Mouse (Mus musculus): ENCODE results near the gene Vti1b. TPM values are rescaled to one million over a fixed set of nuclear protein-coding genes. Genes with fewer than 3 reads are reported as not detected.
A peak's percentile ranks its signal among the peaks of the same experiment; 100 is the strongest.
"Not testable (repeated sequence)": the region's sequence is repeated elsewhere in the genome, so short reads cannot be mapped to it uniquely, and the experiment has no call there.

The Vti1b gene
- total RNA-seq (2021), result 10 to 100 TPM; 62.2 to 67.2 TPM
- long read RNA-seq, experiment 1, transcript Vti1b-201 (6 exons, 1,490 nt), result major isoform, 27 of 40 reads
- long read RNA-seq, experiment 1, partial matches to known transcripts, result 2 of 40 reads
- long read RNA-seq, experiment 1, other reads (novel, unspliced or antisense), result 10 of 40 reads
- long read RNA-seq, experiment 2, transcript Vti1b-201 (6 exons, 1,490 nt), result major isoform, 47 of 75 reads
- long read RNA-seq, experiment 2, partial matches to known transcripts, result 3 of 75 reads
- long read RNA-seq, experiment 2, other reads (novel, unspliced or antisense), result 22 of 75 reads

DNA sequence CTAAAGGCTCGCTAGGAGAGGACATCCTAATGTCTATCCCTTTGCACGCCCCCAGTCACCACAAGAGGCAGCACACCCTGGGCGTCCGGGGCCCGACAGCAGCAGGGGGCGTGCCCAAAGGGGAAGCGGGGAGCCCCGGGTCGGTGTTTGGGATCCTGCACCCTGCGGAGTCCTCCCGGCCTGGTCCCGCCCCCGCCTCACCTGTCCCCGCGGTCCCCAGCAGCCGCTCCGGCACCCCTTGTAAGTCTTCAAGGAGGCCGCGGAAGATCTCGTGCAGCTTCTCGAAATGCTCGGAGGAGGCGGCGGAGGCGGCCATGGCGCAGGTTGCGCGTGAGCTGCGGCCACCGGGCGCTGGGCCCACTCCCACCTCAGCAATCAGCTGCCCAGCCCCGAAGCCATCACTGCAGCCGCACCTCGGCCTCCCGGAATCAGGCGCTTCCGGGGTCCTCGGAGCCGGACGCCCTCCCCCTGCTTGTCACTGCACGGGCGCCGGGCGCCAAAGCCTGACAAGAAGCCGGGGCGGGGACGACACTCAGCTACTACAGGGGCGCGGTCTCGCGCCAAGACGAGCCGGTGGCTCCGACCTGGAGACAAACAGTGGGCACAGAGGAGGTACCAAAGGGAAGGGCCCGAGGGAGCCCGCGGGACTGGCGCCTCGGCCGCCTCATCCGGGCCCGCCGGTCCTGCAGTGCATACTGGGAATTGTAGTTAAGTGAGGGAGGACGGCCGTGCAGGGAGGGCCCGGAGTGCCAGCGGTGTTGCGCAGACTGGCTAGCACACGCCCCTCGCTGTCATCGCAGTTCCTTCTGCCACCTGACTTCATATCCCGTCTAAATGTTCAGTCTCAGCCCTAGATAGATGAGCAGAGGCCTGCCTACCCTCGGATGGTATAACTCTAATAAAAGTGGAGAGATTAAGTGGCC lies at the start of gene Vti1b:
TSS of gene Vti1b (minus strand) at position 649 of the 923 bp plus-strand sequence.
- DNase-seq (ENCODE audit: low spot score in 2 of 2), result peak; percentile 74 to 83

- no peak for DNase-seq (ENCODE audit: low spot score in 2 of 2)
Observed at GRCm38 (mm10) chr12:79217511-79217910, 45.0 kb upstream of the Vti1b start.

- no peak for DNase-seq (ENCODE audit: low spot score in 2 of 2)
Observed at GRCm38 (mm10) chr12:79211447-79211846, 39.0 kb upstream of the Vti1b start.

DNA sequence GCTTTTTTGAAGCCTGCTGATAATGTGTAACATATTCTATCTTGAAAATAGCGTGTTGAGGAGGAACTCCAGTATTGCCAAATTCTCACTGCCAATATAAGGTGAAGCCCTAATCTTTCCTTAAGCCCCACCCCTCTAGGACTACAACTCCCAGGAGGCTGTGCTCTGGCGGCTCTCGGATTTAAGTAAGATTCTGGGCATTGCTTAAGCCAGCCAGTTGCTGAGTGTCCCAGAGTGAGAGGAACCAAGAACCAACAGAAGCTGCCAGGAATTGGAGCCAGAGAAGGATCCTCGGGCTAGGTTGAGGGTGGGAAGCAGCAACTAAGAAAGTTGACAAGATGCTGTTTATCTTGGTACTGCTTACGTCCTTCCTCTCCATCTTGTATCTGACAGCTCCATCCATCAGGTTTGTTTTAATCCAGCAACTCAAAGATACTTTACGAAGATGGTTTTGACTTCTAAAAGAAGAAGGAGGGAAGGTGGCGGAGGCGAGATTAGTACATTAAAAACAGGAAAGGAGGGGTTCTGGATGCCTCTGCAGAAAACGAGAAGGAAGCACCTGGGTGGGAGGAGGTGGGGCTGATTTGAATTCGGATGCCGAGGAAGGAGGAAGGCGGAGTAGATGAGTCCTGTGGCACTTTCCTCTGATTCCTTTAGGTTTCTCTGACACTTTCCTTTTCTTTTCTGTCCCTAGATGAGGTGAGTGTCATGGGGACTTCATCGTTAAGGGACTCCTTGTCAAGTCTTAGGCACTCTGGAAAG lies 36.4 kb upstream of the Vti1b start, which contains the start of gene Rdh12:
TSS of gene Rdh12 (plus strand) at position 212 of the 762 bp plus-strand sequence.
- DNase-seq (ENCODE audit: low spot score in 2 of 2), result no peak

GRCm38 (mm10) chr12:79201882-79202281 lies 29.4 kb upstream of the Vti1b start:
- no peak for DNase-seq (ENCODE audit: low spot score in 2 of 2)

GRCm38 (mm10) chr12:79197105-79197504 lies 24.6 kb upstream of the Vti1b start:
- DNase-seq (ENCODE audit: low spot score in 2 of 2), result no peak

- peak; percentile 24 to 54 for DNase-seq (ENCODE audit: low spot score in 2 of 2)
Observed at GRCm38 (mm10) chr12:79193441-79193840, 21.0 kb upstream of the Vti1b start.

GRCm38 (mm10) chr12:79192193-79192592 lies 19.7 kb upstream of the Vti1b start, which contains the start of gene Rdh11:
TSS of gene Rdh11 (minus strand) at chr12:79192293.
- no peak for DNase-seq (ENCODE audit: low spot score in 2 of 2)

DNA sequence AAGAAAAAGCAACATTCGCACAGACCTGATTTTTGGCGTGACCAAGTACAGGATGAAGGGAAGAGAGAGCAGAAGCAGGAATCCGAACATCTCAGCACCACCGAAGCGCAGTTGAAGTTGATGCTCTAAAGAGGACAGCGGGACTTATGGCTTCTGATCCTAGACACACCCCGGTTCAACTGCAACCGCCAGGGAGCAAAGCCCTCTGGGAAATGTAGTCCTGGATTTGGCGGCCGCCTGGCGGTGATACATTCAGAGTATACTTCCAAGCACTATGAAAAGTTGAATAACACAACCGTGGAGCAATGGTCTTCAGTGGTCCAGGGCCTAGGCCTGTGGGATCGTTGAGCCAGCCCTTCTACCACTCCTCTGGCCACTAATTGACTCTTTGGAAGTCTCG lies 19.2 kb upstream of the Vti1b start:
- DNase-seq (ENCODE audit: low spot score in 2 of 2), result peak; percentile 13 to 47

DNA sequence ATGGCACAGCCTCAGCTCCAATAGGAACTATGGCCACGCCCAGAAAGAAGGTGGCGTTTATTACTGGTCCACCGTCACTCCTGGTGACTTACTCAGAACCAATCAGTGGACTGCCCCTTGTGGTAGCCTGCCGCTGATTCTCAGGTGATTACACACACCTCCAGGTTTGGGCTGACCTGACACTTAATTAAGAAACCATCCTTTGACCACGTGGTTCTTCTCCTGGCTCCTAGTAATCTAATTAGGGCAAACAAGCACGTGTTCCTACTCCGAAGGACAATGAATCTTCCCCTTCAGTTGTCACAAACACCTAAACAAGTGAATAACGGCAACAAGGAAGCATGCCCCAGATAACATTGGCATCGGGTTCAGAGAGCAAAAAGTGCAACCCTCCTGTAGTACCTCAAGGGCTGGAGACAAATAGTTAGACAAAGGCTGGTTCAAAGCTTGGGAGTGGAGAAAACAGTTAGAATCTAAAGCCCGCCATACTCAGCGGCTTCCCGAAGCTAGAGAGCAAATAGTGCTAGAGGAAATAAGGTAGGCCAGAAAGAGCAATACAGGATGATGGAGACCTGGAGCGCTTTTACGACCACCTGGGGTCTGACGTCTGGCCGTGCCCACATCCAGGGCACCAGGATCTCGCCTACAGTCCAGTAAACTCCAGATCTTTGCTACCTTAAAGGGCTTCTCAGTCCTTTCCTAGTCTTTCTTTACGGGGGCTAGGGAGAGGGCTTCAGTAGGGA lies 18.6 kb upstream of the Vti1b start:
- peak in 1 of 2 experiments; percentile 19 for DNase-seq (ENCODE audit: low spot score in 2 of 2)

DNA sequence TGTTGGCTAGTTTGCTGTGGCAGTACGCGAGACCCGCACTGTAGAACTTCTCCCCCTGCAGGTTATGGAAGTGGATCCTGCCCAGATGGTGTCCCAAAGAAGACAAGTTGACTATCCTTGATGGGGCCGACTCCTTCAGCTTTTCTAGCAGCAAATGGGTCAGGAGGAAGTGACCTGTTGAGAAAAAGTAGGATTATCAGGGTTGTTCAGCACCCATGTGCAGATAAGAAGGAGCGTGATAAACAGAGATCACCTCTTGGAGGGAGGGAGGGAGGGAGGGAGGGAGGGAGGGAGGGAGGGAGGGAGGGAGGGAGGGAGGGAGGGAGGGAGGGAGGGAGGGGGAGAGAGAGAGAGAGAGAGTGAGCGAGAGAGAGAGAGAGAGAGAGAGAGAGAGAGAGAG lies 12.7 kb upstream of the Vti1b start:
- DNase-seq (ENCODE audit: low spot score in 2 of 2), result not testable (repeated sequence)

DNA sequence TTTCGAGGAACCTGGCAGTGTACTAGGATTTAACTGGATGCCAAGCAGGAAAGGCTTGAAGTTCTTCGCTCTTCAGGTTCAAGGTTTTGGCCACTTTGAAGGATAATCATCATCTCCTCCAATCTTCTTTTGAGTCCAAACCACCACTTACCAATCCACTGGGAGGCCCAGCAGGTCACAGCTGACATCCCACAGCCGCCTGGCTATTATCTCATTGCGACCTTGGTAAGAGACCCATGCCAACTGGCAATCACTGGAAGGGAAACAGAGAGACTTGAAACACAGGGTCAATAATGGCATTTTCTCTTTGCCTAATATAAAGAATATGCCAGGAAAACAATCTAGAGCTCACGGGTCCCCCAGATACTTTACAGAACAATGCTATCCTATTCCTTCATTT lies 3.5 kb upstream of the Vti1b start:
- no peak for DNase-seq (ENCODE audit: low spot score in 2 of 2)

DNA sequence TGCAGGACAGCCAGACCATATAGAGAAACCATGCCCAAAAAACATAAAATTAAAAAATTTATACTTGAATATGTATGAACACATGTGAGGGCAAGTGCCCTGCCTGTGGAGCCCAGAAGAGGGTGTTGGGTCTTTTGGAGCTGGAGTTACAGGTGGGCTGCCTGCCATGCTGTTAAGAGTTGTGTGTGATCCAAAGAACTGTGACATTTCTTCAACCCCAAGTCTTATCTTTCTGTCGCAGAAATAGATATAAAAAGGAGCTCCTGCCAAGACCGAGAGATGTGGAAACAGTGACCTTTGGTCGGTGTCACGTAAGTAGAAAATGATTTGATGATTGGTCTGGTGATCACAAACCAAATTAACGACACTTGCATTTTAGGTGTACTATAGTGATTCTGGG lies 1.3 kb upstream of the Vti1b start:
- no peak for DNase-seq (ENCODE audit: low spot score in 2 of 2)

DNA sequence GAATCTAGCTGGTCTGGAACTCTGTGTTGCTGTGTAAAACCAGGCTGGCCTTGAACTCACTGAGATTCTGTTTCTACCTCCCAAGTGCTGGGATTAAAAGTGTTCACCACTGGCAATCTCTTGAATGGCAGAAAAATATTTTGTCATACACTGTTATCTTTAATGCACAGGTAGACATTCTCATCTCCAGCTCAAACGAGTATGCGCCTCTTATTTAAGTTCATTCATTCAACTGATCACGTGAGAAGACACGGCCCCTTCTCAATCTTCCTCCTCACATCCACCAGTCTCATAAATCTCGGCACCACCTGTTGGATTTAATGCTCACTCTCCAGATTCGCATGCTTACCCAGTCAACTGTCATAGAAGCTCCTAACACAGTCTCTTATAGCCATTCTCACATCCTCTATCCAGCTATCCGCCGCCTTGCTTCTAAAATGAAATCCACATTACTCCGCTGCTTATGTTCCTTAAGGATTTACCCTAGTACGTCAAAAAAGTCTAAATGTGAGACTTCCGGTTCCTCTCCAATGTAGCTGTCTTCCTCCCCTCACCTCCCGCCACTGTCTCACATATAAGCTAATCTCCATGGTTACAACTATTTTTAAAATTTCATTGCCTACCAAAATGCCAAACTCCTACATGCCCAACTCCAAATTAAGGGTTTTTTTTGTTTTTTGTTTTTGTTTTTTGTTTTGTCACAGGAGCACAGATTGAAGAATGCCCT lies 1.0 kb downstream of the Vti1b start:
- no peak for DNase-seq (ENCODE audit: low spot score in 2 of 2)

GRCm38 (mm10) chr12:79170421-79170820 lies 2.0 kb downstream of the Vti1b start:
- DNase-seq (ENCODE audit: low spot score in 2 of 2), result no peak

DNA sequence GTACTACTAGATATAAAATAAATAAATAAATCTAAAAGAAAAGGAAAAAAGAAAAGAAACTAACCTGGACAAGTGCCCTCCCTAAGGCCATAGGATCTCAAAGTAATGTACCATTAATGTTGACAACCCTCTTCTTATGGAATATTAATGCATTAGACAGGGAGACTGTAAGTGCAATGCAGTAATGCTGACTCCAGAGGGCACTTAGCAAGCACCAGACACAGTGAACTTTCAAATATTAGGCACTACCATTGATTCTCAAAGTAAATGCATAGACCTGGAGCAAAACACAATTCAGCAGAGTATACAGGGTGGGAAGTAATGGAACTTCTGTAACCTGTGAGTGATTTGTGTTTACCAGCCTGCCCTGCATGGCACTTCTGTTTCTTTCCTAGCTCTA lies 3.3 kb downstream of the Vti1b start:
- no peak for DNase-seq (ENCODE audit: low spot score in 2 of 2)

DNA sequence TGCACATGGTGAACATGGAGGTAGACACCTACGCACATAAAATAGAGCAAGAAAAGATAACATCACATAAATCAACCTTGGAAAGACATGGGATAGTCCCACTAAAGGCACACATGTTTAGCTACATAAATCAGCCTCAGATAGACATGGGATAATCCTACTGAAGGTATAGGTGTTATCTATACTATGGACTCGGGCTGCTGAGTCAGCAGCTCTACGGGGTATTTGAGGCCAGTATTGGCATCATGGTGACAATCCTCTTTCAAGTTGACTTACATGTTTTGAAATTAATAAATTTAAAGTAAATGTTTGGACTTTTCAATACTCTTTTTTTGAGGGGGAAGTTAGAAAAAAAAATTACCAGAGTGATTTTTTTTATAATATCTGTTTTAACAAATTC lies 9.6 kb downstream of the Vti1b start:
- no peak for DNase-seq (ENCODE audit: low spot score in 2 of 2)

DNA sequence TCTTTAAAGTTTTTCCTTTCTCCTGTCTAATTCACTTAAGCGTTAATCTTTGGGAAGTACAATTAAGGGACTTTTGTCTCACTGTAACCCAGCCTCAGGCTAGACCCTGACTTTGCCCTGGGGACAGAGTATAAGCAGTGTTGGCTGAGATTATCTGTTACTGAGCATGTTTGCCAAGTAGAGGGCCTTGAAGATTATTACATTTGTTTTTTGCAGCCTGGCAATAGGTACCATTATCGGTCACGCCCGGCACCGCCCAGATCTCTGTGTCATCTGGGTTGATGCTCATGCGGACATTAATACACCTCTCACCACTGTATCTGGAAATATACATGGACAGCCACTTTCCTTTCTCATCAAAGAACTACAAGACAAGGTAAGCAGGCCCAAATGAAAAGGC lies 22.8 kb downstream of the Vti1b start:
- no peak for DNase-seq (ENCODE audit: low spot score in 2 of 2)

GRCm38 (mm10) chr12:79141384-79141783 lies 31.1 kb downstream of the Vti1b start:
- no peak for DNase-seq (ENCODE audit: low spot score in 2 of 2)

DNA sequence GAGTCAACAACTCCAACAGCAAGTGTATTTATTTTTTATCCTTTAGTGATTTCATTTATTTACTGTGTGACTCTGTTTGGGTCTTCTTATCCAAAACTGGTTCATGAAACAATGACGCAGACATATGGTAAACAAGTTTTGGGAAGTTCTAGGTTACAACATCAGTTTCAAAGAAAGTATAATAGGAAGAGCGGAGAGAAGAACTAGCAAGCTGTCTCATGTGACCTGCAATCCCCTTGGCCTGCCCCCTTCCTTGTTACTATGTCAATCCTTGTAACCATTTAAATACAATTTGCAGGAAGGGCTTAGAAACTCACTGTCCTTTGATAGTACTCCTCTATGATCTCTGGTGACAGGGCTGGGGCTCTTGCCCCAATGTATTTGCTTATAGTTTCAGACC lies 31.7 kb downstream of the Vti1b start:
- DNase-seq (ENCODE audit: low spot score in 2 of 2), result no peak
